Mouse (Mus musculus) kidney, adult 2 months (tissue): ENCODE measurements at regions not wholly inside any gene's neighbourhood (a gene's known extent, or its start where the extent isn't known, plus 50 kb on each side); places are given as distances from the start of the nearest gene placed in this dataset.
A peak's percentile ranks its signal among the peaks of the same experiment; 100 is the strongest.

Experiments used
- DNase-seq: peaks from one replicate; pipeline ENCODE4 v3.0.0; 2021
- H3K27ac ChIP-seq: fragments of 200-500 bp; 2 replicates; pipeline ENCODE4 v1.5.1; 2012; ENCODE audit warnings: low read depth, low read length, control low read depth, inconsistent platforms; ENCODE audit not compliant: insufficient read depth
- H3K27me3 ChIP-seq: fragments of 200-500 bp; replicated peaks from 2 replicates; pipeline ENCODE4 v1.6.1; 2012; ENCODE audit warnings: mild to moderate bottlenecking, moderate library complexity, low read length, inconsistent platforms; ENCODE audit not compliant: control insufficient read depth, insufficient read depth
- H3K36me3 ChIP-seq: fragments of 200-500 bp; 2 replicates; pipeline ENCODE4 v1.6.1; 2012; ENCODE audit warnings: mild to moderate bottlenecking, moderate library complexity, low read length, inconsistent platforms; ENCODE audit not compliant: control insufficient read depth, insufficient read depth
- H3K4me1 ChIP-seq: fragments of 200-500 bp; 2 replicates; pipeline ENCODE4 v1.6.1; 2011; ENCODE audit warnings: low read length; ENCODE audit not compliant: control insufficient read depth, insufficient read depth
- H3K4me3 ChIP-seq: fragments of 200-500 bp; 2 replicates; pipeline ENCODE4 v1.5.1; 2011; ENCODE audit warnings: mild to moderate bottlenecking, low read depth, low read length, control low read depth; ENCODE audit not compliant: insufficient read depth
- CTCF ChIP-seq: fragments of 200-500 bp; conservative IDR thresholded peaks from 2 replicates; pipeline ENCODE4 v1.5.1; 2011; ENCODE audit warnings: low read depth, mild to moderate bottlenecking, control low read depth, low read length, moderate library complexity, mixed read lengths; ENCODE audit not compliant: insufficient read depth, insufficient read length
- POLR2A ChIP-seq: fragments of 200-500 bp; IDR thresholded peaks from one replicate; pipeline ENCODE4 v1.6.1; 2011; ENCODE audit warnings: low read depth, low read length, control low read depth
- WGBS: fragments of 180-500 bp; shearing (Covaris S2); methylation state at CpG from one replicate; pipeline ENCODE4 v1.1.7; 2018; 5-methylcytosine and 5-hydroxymethylcytosine counted together

- TF ChIP-seq CTCF: no peak
- no peak for TF ChIP-seq POLR2A
- Histone ChIP-seq H3K27ac (no peak overlapping the region), H3K36me3 (no peaks in the 10 kb centered on the region), H3K4me1 (no peaks in the 10 kb centered on the region), H3K27me3 (no peaks in the 10 kb centered on the region), H3K4me3 (no peak overlapping the region)
- no peak for DNase-seq
Observed at GRCm38 (mm10) chr13:26594313-26594712, 175.7 kb downstream of the Hdgfl1 start.

GRCm38 (mm10) chr13:26593750-26594149 lies 176.2 kb downstream of the Hdgfl1 start:
- no peaks in the 10 kb centered on the region for H3K4me1 ChIP-seq
- 93% methylated on average over 1 of the region's 1 CpGs for WGBS
- no peak overlapping the region for H3K27ac ChIP-seq
- no peaks in the 10 kb centered on the region for H3K36me3 ChIP-seq
- DNase-seq: no peak
- no peaks in the 10 kb centered on the region for H3K27me3 ChIP-seq
- H3K4me3 ChIP-seq: no peak overlapping the region
- TF ChIP-seq CTCF (no peak), POLR2A (no peak)

- no peaks in the 10 kb centered on the region for H3K27me3 ChIP-seq
- no peaks in the 10 kb centered on the region; the same call in 1 of the 2 replicates for H3K4me1 ChIP-seq
- 75% methylated on average over 2 of the region's 2 CpGs for WGBS
- no peaks in the 10 kb centered on the region for H3K36me3 ChIP-seq
- DNase-seq: no peak
- no peak overlapping the region for H3K27ac ChIP-seq
- no peak for TF ChIP-seq CTCF
- TF ChIP-seq POLR2A: no peak
- H3K4me3 ChIP-seq: no peak overlapping the region
Observed at GRCm38 (mm10) chr13:26575890-26576543, 193.9 kb downstream of the Hdgfl1 start.

- DNase-seq: no peak
- no peaks in the 10 kb centered on the region for H3K27me3 ChIP-seq
- H3K27ac ChIP-seq: no peak overlapping the region
- H3K36me3 ChIP-seq: no peaks in the 10 kb centered on the region
- WGBS: 72% methylated on average over 4 of the region's 4 CpGs
- no peak for TF ChIP-seq POLR2A
- no peak for TF ChIP-seq CTCF
- no peak overlapping the region for H3K4me3 ChIP-seq
- peaks cover 3% of the 10 kb centered on the region; the same call in 1 of the 2 replicates for H3K4me1 ChIP-seq
Observed at GRCm38 (mm10) chr13:26569422-26569821, 200.5 kb downstream of the Hdgfl1 start.

- Histone ChIP-seq H3K4me1 (peaks cover 3% of the 10 kb centered on the region; the same call in 1 of the 2 replicates), H3K4me3 (no peak overlapping the region), H3K27ac (no peak overlapping the region), H3K36me3 (no peaks in the 10 kb centered on the region), H3K27me3 (no peaks in the 10 kb centered on the region)
- TF ChIP-seq POLR2A: no peak
- no peak for TF ChIP-seq CTCF
- no peak for DNase-seq
- WGBS: 54% methylated on average over 7 of the region's 7 CpGs
Observed at GRCm38 (mm10) chr13:26564941-26565862, 204.8 kb downstream of the Hdgfl1 start.

- DNase-seq: peak; percentile 14
- TF ChIP-seq POLR2A (no peak), CTCF (no peak; the same call in 1 of the 2 replicates)
- no peaks in the 10 kb centered on the region for H3K36me3 ChIP-seq
- H3K4me3 ChIP-seq: no peak overlapping the region
- H3K27me3 ChIP-seq: no peaks in the 10 kb centered on the region
- H3K4me1 ChIP-seq: no peaks in the 10 kb centered on the region
- 24% methylated on average over 1 of the region's 1 CpGs for WGBS
- no peak overlapping the region for H3K27ac ChIP-seq
Observed at GRCm38 (mm10) chr13:26558366-26558765, 211.6 kb downstream of the Hdgfl1 start.

- DNase-seq: no peak
- no peak for TF ChIP-seq POLR2A
- no peak for TF ChIP-seq CTCF
- no peaks in the 10 kb centered on the region for H3K27me3 ChIP-seq
- WGBS: 58% methylated on average over 6 of the region's 6 CpGs
- no peak overlapping the region for H3K4me3 ChIP-seq
- no peak overlapping the region for H3K27ac ChIP-seq
- no peaks in the 10 kb centered on the region for H3K4me1 ChIP-seq
- no peaks in the 10 kb centered on the region for H3K36me3 ChIP-seq
Observed at GRCm38 (mm10) chr13:26554266-26554665, 215.7 kb downstream of the Hdgfl1 start.
